Mouse (Mus musculus) CD8-positive naive resting alpha-beta T cell, adult 2 months (primary cell): ENCODE data around the gene Gm20888.
"Not testable (repeated sequence)": the region's sequence is repeated elsewhere in the genome, so short reads cannot be mapped to it uniquely, and the experiment has no call there.

Experiments used
- DNase-seq, 2 experiments: peaks; one replicate each; pipeline ENCODE4 v3.0.0; 2022; ENCODE audit warnings: low read depth in 2 of 2, low spot score in 2 of 2

Gene Gm20888

GRCm38 (mm10) chrY:70441582-70441981 lies at the start of gene Gm20888:
Gene Gm20888, plus strand, starts transcription at chrY:70441882.
- DNase-seq: not testable (repeated sequence)
